Mouse (Mus musculus): ENCODE measurements around the gene Parvg.

- no peak for TF ChIP-seq EP300 (IDR thresholded peaks at IDR 0.05; ENCODE audit: low read depth in 1 of 2, low read length in 2 of 2)
- TF ChIP-seq ZC3H11A (IDR thresholded peaks at IDR 0.05; ENCODE audit: low read depth, low read length), result no peak
- TF ChIP-seq GABPA (IDR thresholded peaks at IDR 0.05; ENCODE audit: low read depth, low read length), result no peak
- TF ChIP-seq CTCF (IDR thresholded peaks at IDR 0.05 in 2 of 3, conservative IDR thresholded peaks at IDR 0.05 in 1 of 3; ENCODE audit: control insufficient read depth in 1 of 3, insufficient read depth in 1 of 3, low read depth in 2 of 3, low read length in 3 of 3, poor library complexity in 1 of 3, severe bottlenecking in 1 of 3), result no peak
- no peak for TF ChIP-seq POLR2A (IDR thresholded peaks at IDR 0.05; ENCODE audit: control insufficient read depth in 1 of 2, insufficient read depth in 1 of 2, low read depth in 1 of 2, low read length in 2 of 2, poor library complexity in 1 of 2)
- no peak for TF ChIP-seq MAFK (IDR thresholded peaks at IDR 0.05; ENCODE audit: borderline replicate concordance, low read depth, low read length)
- TF ChIP-seq MYC (IDR thresholded peaks at IDR 0.05; ENCODE audit: low read depth, low read length), result no peak
- TF ChIP-seq BHLHE40 (IDR thresholded peaks at IDR 0.05; ENCODE audit: borderline replicate concordance, low read depth, low read length), result no peak
- no peak for TF ChIP-seq NRF1 (IDR thresholded peaks at IDR 0.05; ENCODE audit: insufficient read depth, low read depth, low read length, poor library complexity, severe bottlenecking)
- no peak for TF ChIP-seq ZNF384 (IDR thresholded peaks at IDR 0.05; ENCODE audit: low read depth, low read length)
- TF ChIP-seq MAZ (IDR thresholded peaks at IDR 0.05; ENCODE audit: low read depth, low read length), result no peak
- TF ChIP-seq GATA1 (IDR thresholded peaks at IDR 0.05; ENCODE audit: low read depth, low read length), result no peak
- TF ChIP-seq NELFE (IDR thresholded peaks at IDR 0.05; ENCODE audit: low read depth, low read length), result no peak
These were observed 20.6 kb upstream of the Parvg start for GRCm38 (mm10) chr15:84303264-84303663.

Measured in MEL (cell line).